Mouse (Mus musculus) embryonic facial prominence, embryonic 15.5 days (tissue): ENCODE data around the gene Plk5. TPM values are rescaled to one million over a fixed set of nuclear protein-coding genes. Genes with fewer than 3 reads are reported as not detected.

Experiments used
- ATAC-seq: fragments of 200-750 bp; cut with Nextera tagmentation; 2 replicates; pipeline ENCODE4 v1.8.0; 2017; ENCODE audit warnings: low read depth, moderate TSS enrichment; ENCODE audit not compliant: insufficient number of reproducible peaks, low FRiP score, low TSS enrichment
- H3K27ac ChIP-seq: fragments of 300-500 bp; sonication (generic); replicated peaks from 2 replicates; pipeline ENCODE4 v1.5.1; 2015; ENCODE audit warnings: mild to moderate bottlenecking, inconsistent platforms
- H3K27me3 ChIP-seq: fragments of 300-500 bp; sonication (generic); 2 replicates; pipeline ENCODE4 v1.6.1; 2015; ENCODE audit warnings: inconsistent platforms
- H3K36me3 ChIP-seq: fragments of 300-500 bp; sonication (generic); 2 replicates; pipeline ENCODE4 v1.6.1; 2015; ENCODE audit warnings: mild to moderate bottlenecking, inconsistent platforms
- H3K4me1 ChIP-seq: fragments of 300-500 bp; sonication (generic); 2 replicates; pipeline ENCODE4 v1.6.1; 2015; ENCODE audit warnings: inconsistent platforms
- H3K4me2 ChIP-seq: fragments of 300-500 bp; sonication (generic); replicated peaks from 2 replicates; pipeline ENCODE4 v1.6.1; 2015; ENCODE audit warnings: mild to moderate bottlenecking, inconsistent platforms
- H3K4me3 ChIP-seq: fragments of 300-500 bp; sonication (generic); replicated peaks from 2 replicates; pipeline ENCODE4 v1.5.1; 2015; ENCODE audit warnings: mild to moderate bottlenecking, inconsistent platforms
- H3K9ac ChIP-seq: fragments of 300-500 bp; sonication (generic); 2 replicates; pipeline ENCODE4 v1.6.1; 2015; ENCODE audit warnings: inconsistent platforms
- H3K9me3 ChIP-seq: fragments of 300-500 bp; sonication (generic); replicated peaks from 2 replicates; pipeline ENCODE4 v1.6.1; 2016; ENCODE audit warnings: inconsistent platforms
- WGBS: fragments of 180-500 bp; shearing (Covaris S2); methylation state at CpG from one replicate; pipeline ENCODE4 v1.1.7; 2015; 5-methylcytosine and 5-hydroxymethylcytosine counted together
- polyA plus RNA-seq: library from polyadenylated mRNA; unstranded; fragments of >200 nt; fragmentation: Nextera tagmentation; extraction: Ambion mirVana; gene quantifications from 2 replicates; pipeline ENCODE4 v1.2.1, GENCODE M21; 2015

Gene Plk5
- polyA plus RNA-seq, 1 experiment from 2014 or later: 2.2 TPM

- H3K9ac ChIP-seq: no peak overlapping the region
- H3K4me2 ChIP-seq: no peak overlapping the region
- WGBS: 64% methylated on average over 5 of the region's 5 CpGs
- H3K27me3 ChIP-seq: 0 out of 2 replicates have a peak, but pooled peaks cover 3% of the 10 kb centered on the region
- H3K9me3 ChIP-seq: no peaks in the 10 kb centered on the region
- no peaks in the 10 kb centered on the region for H3K36me3 ChIP-seq
- no peak overlapping the region for H3K27ac ChIP-seq
- ATAC-seq: no peak
- H3K4me3 ChIP-seq: no peak overlapping the region
- peaks cover 33% of the 10 kb centered on the region for H3K4me1 ChIP-seq
Measured at GRCm38 (mm10) chr10:80332525-80332989, 23.7 kb upstream of the Plk5 start.

- Histone ChIP-seq H3K4me2 (no peak overlapping the region), H3K4me1 (peaks cover 25% of the 10 kb centered on the region), H3K4me3 (no peak overlapping the region), H3K36me3 (no peaks in the 10 kb centered on the region), H3K27me3 (peaks cover 15% of the 10 kb centered on the region), H3K27ac (no peak overlapping the region), H3K9ac (no peak overlapping the region), H3K9me3 (no peaks in the 10 kb centered on the region)
- ATAC-seq: no peak
- WGBS: 78% methylated on average over 12 of the region's 12 CpGs
Measured at GRCm38 (mm10) chr10:80336263-80336662, 20.0 kb upstream of the Plk5 start.

- H3K4me2 ChIP-seq: peak overlapping the region; percentile 34
- H3K9ac ChIP-seq: no peak overlapping the region
- no peak for ATAC-seq
- WGBS: 16% methylated on average over 19 of the region's 19 CpGs
- peaks cover 51% of the 10 kb centered on the region for H3K4me1 ChIP-seq
- no peak overlapping the region for H3K27ac ChIP-seq
- H3K27me3 ChIP-seq: peaks cover 49% of the 10 kb centered on the region
- no peaks in the 10 kb centered on the region for H3K9me3 ChIP-seq
- H3K36me3 ChIP-seq: no peaks in the 10 kb centered on the region
- H3K4me3 ChIP-seq: 0 out of 2 replicates have a peak overlapping the region, but pooled peaks have one; percentile 16
Measured at GRCm38 (mm10) chr10:80339941-80340750, 16.1 kb upstream of the Plk5 start.

GRCm38 (mm10) chr10:80341026-80341425, 15.2 kb upstream of the Plk5 start:
- Histone ChIP-seq H3K9ac (no peak overlapping the region), H3K36me3 (no peaks in the 10 kb centered on the region), H3K4me3 (no peak overlapping the region), H3K4me2 (no peak overlapping the region), H3K27me3 (peaks cover 57% of the 10 kb centered on the region), H3K27ac (no peak overlapping the region), H3K9me3 (no peaks in the 10 kb centered on the region), H3K4me1 (peaks cover 55% of the 10 kb centered on the region)
- 20% methylated on average over 21 of the region's 21 CpGs for WGBS
- ATAC-seq: no peak

GRCm38 (mm10) chr10:80341491-80342304, 14.6 kb upstream of the Plk5 start:
- peaks cover 55% of the 10 kb centered on the region for H3K4me1 ChIP-seq
- no peaks in the 10 kb centered on the region for H3K36me3 ChIP-seq
- H3K4me3 ChIP-seq: peak overlapping the region; percentile 39
- H3K27me3 ChIP-seq: peaks cover 61% of the 10 kb centered on the region
- peak overlapping the region; percentile 57 for H3K4me2 ChIP-seq
- H3K27ac ChIP-seq: no peak overlapping the region
- no peaks in the 10 kb centered on the region for H3K9me3 ChIP-seq
- ATAC-seq: no peak
- H3K9ac ChIP-seq: no peak overlapping the region
- WGBS: 5% methylated on average over 47 of the region's 47 CpGs

GRCm38 (mm10) chr10:80342305-80342748, 13.9 kb upstream of the Plk5 start:
- Histone ChIP-seq H3K9me3 (no peaks in the 10 kb centered on the region), H3K4me2 (peak overlapping the region; percentile 57), H3K27ac (0 out of 2 replicates have a peak overlapping the region, but pooled peaks have one; percentile 65), H3K9ac (no peak overlapping the region), H3K36me3 (no peaks in the 10 kb centered on the region), H3K4me3 (peak overlapping the region; percentile 39), H3K4me1 (peaks cover 57% of the 10 kb centered on the region), H3K27me3 (peaks cover 66% of the 10 kb centered on the region)
- WGBS: under 1% methylated on average over 26 of the region's 26 CpGs
- no peak for ATAC-seq

- peak overlapping the region; percentile 65; the same call in 1 of the 2 replicates for H3K27ac ChIP-seq
- H3K9me3 ChIP-seq: no peaks in the 10 kb centered on the region
- peak overlapping the region; percentile 57 for H3K4me2 ChIP-seq
- ATAC-seq: peak; percentile 82
- peaks cover 72% of the 10 kb centered on the region for H3K27me3 ChIP-seq
- under 1% methylated on average over 32 of the region's 33 CpGs for WGBS
- H3K9ac ChIP-seq: no peak overlapping the region
- peaks cover 61% of the 10 kb centered on the region for H3K4me1 ChIP-seq
- peak overlapping the region; percentile 39 for H3K4me3 ChIP-seq
- no peaks in the 10 kb centered on the region for H3K36me3 ChIP-seq
Measured at GRCm38 (mm10) chr10:80342749-80343424, 13.4 kb upstream of the Plk5 start.

- H3K9ac ChIP-seq: no peak overlapping the region
- 26% methylated on average over 13 of the region's 13 CpGs for WGBS
- no peaks in the 10 kb centered on the region for H3K9me3 ChIP-seq
- H3K4me1 ChIP-seq: peaks cover 66% of the 10 kb centered on the region
- H3K27ac ChIP-seq: peak overlapping the region; percentile 65; the same call in 1 of the 2 replicates
- H3K27me3 ChIP-seq: peaks cover 77% of the 10 kb centered on the region
- H3K4me2 ChIP-seq: peak overlapping the region; percentile 57
- H3K4me3 ChIP-seq: peak overlapping the region; percentile 39
- H3K36me3 ChIP-seq: no peaks in the 10 kb centered on the region
- ATAC-seq: no peak; the same call in 1 of the 2 replicates
Measured at GRCm38 (mm10) chr10:80343425-80343895, 12.8 kb upstream of the Plk5 start.

GRCm38 (mm10) chr10:80344131-80344661, 12.1 kb upstream of the Plk5 start:
- H3K36me3 ChIP-seq: no peaks in the 10 kb centered on the region
- WGBS: 33% methylated on average over 9 of the region's 9 CpGs
- no peak overlapping the region for H3K9ac ChIP-seq
- peak overlapping the region; percentile 56 for H3K27ac ChIP-seq
- peak overlapping the region; percentile 57 for H3K4me2 ChIP-seq
- H3K4me1 ChIP-seq: peaks cover 74% of the 10 kb centered on the region
- peaks cover 85% of the 10 kb centered on the region for H3K27me3 ChIP-seq
- no peak for ATAC-seq
- no peaks in the 10 kb centered on the region for H3K9me3 ChIP-seq
- H3K4me3 ChIP-seq: peak overlapping the region; percentile 16

- H3K9ac ChIP-seq: no peak overlapping the region
- H3K4me3 ChIP-seq: peak overlapping the region; percentile 10; the same call in 1 of the 2 replicates
- H3K4me1 ChIP-seq: peaks cover 76% of the 10 kb centered on the region
- peak overlapping the region; percentile 57 for H3K4me2 ChIP-seq
- peaks cover 93% of the 10 kb centered on the region for H3K27me3 ChIP-seq
- H3K9me3 ChIP-seq: no peaks in the 10 kb centered on the region
- no peaks in the 10 kb centered on the region for H3K36me3 ChIP-seq
- no peak for ATAC-seq
- WGBS: 1% methylated on average over 16 of the region's 16 CpGs
- peak overlapping the region; percentile 56 for H3K27ac ChIP-seq
Measured at GRCm38 (mm10) chr10:80345122-80345521, 11.1 kb upstream of the Plk5 start.
